Mouse (Mus musculus) lung, adult 2 months (tissue): ENCODE measurements around the gene Aym1.

Source experiments
- CTCF ChIP-seq: fragments of 200-500 bp; IDR thresholded peaks from 2 replicates; pipeline ENCODE4 v1.5.1; 2011; ENCODE audit warnings: mild to moderate bottlenecking, low read length, control low read depth; ENCODE audit not compliant: insufficient read depth
- POLR2A ChIP-seq: fragments of 200-500 bp; IDR thresholded peaks from 2 replicates; pipeline ENCODE4 v1.6.1; 2011; ENCODE audit warnings: low read depth, mild to moderate bottlenecking, control low read depth, low read length, borderline replicate concordance; ENCODE audit errors: extremely low read depth

GRCm38 (mm10) chr5:113396286-113396934, 39.3 kb downstream of the Aym1 start:
- no peak for TF ChIP-seq CTCF
- no peak for TF ChIP-seq POLR2A
